Mouse (Mus musculus): ENCODE results near the gene Cacng2. TPM values are rescaled to one million over a fixed set of nuclear protein-coding genes. Genes with fewer than 3 reads are reported as not detected.

Cacng2 gene
- polyA plus RNA-seq, 1 experiment from 2014 or later, result 9.4 TPM

GRCm38 (mm10) chr15:77960693-77961092 is 159.1 kb downstream of the Cacng2 start:
- 90% methylated on average over 6 of the region's 6 CpGs for WGBS
- Histone ChIP-seq H3K27me3 (peaks cover 2% of the 10 kb centered on the region; the same call in 1 of the 2 replicates), H3K9me3 (no peaks in the 10 kb centered on the region), H3K4me1 (replicated peaks) (peaks cover 18% of the 10 kb centered on the region), H3K4me3 (no peak overlapping the region), H3K9ac (no peak overlapping the region), H3K27ac (replicated peaks) (no peak overlapping the region), H3K36me3 (peaks cover 79% of the 10 kb centered on the region), H3K4me2 (no peak overlapping the region)
- no peak for ATAC-seq (ENCODE audit: low read depth)

GRCm38 (mm10) chr15:77958071-77958470 is 161.8 kb downstream of the Cacng2 start:
- H3K4me2 ChIP-seq, result no peak overlapping the region
- H3K9ac ChIP-seq, result no peak overlapping the region
- no peak overlapping the region for H3K27ac ChIP-seq (replicated peaks)
- H3K9me3 ChIP-seq, result no peaks in the 10 kb centered on the region
- H3K4me1 ChIP-seq (replicated peaks), result peaks cover 37% of the 10 kb centered on the region
- peaks cover 8% of the 10 kb centered on the region for H3K27me3 ChIP-seq
- WGBS, result 67% methylated on average over 3 of the region's 3 CpGs
- H3K4me3 ChIP-seq, result no peak overlapping the region
- H3K36me3 ChIP-seq, result peaks cover 52% of the 10 kb centered on the region
- no peak for ATAC-seq (ENCODE audit: low read depth)

GRCm38 (mm10) chr15:77957625-77958024 is 162.2 kb downstream of the Cacng2 start:
- Histone ChIP-seq H3K9ac (no peak overlapping the region), H3K27me3 (peaks cover 8% of the 10 kb centered on the region), H3K4me1 (replicated peaks) (peaks cover 37% of the 10 kb centered on the region), H3K4me3 (no peak overlapping the region), H3K4me2 (no peak overlapping the region), H3K9me3 (no peaks in the 10 kb centered on the region), H3K27ac (replicated peaks) (no peak overlapping the region), H3K36me3 (peaks cover 52% of the 10 kb centered on the region)
- 46% methylated on average over 5 of the region's 5 CpGs for WGBS
- ATAC-seq (ENCODE audit: low read depth), result no peak

- Histone ChIP-seq H3K36me3 (peaks cover 48% of the 10 kb centered on the region), H3K4me3 (peak within 1 kb of the TSS; percentile 54), H3K9ac (peak within 1 kb of the TSS; percentile 76), H3K4me1 (replicated peaks) (peaks cover 37% of the 10 kb centered on the region), H3K27me3 (peaks cover 8% of the 10 kb centered on the region), H3K9me3 (no peaks in the 10 kb centered on the region), H3K27ac (replicated peaks) (peak within 1 kb of the TSS; percentile 52), H3K4me2 (peak within 1 kb of the TSS; percentile 86)
- WGBS, result under 1% methylated on average over 39 of the region's 39 CpGs
- ATAC-seq (ENCODE audit: low read depth), result peak; percentile 91
Measured at GRCm38 (mm10) chr15:77956404-77956901, 163.4 kb downstream of the Cacng2 start, which contains the start of gene Foxred2. Foxred2 (minus strand) TSS chr15:77956722.

- Histone ChIP-seq H3K27ac (replicated peaks) (peak overlapping the region; percentile 52), H3K4me3 (peak overlapping the region; percentile 54), H3K4me2 (peak overlapping the region; percentile 86), H3K36me3 (peaks cover 44% of the 10 kb centered on the region), H3K4me1 (replicated peaks) (peaks cover 37% of the 10 kb centered on the region), H3K9me3 (no peaks in the 10 kb centered on the region), H3K27me3 (peaks cover 8% of the 10 kb centered on the region), H3K9ac (peak overlapping the region; percentile 76)
- 8% methylated on average over 52 of the region's 52 CpGs for whole genome bisulfite sequencing
- peak; percentile 70 for ATAC-seq (ENCODE audit: low read depth)
Measured at GRCm38 (mm10) chr15:77955440-77956403, 164.1 kb downstream of the Cacng2 start.

DNA sequence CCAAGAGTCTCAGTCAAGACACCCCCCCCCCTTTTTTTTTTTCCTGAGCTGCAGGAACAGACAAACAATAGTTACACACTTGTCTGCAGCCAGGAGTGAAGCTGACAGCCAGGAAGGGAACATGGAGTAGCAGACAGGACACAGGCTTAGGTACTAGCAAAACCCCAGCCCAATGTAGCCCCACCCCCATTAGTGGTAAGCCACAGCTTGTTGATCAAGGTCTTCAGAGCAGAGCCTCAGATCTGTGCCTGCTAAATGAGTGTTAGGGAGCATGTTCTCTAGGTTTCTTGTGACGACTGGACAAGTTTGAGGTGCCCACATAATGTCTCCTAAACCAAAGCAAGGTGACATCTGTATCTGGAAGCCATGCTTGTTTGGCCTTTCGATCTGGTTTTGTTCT is 165.5 kb downstream of the Cacng2 start:
- no peak for ATAC-seq (ENCODE audit: low read depth)
- 92% methylated on average over 2 of the region's 2 CpGs for WGBS
- peak overlapping the region; percentile 24 for H3K4me2 ChIP-seq
- no peak overlapping the region for H3K9ac ChIP-seq
- peaks cover 37% of the 10 kb centered on the region for H3K4me1 ChIP-seq (replicated peaks)
- no peaks in the 10 kb centered on the region for H3K9me3 ChIP-seq
- H3K27me3 ChIP-seq, result peaks cover 8% of the 10 kb centered on the region
- peaks cover 43% of the 10 kb centered on the region for H3K36me3 ChIP-seq
- H3K27ac ChIP-seq (replicated peaks), result no peak overlapping the region
- no peak overlapping the region for H3K4me3 ChIP-seq

DNA sequence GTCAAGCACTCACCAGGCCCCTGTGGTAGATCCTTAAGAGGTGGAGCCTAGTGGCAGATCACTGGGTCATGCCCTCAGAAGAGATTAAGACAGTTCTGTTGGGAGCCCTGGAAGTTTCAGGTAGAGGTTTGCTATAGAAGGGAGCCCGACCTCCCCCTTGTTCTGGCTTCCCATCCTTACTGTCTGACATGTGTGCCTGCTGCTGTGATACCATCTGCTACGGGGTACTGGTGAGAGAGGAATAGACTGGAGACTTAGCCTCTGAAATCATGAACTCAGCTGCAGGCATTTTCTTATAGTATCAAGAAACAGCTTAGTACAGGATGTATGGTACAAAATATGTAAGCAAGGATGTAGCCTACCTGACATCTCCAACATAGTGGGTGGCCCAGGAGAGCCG is 166.9 kb downstream of the Cacng2 start:
- Histone ChIP-seq H3K27ac (replicated peaks) (no peak overlapping the region), H3K27me3 (peaks cover 8% of the 10 kb centered on the region), H3K4me2 (no peak overlapping the region), H3K9ac (no peak overlapping the region), H3K9me3 (no peaks in the 10 kb centered on the region), H3K36me3 (peaks cover 37% of the 10 kb centered on the region), H3K4me3 (no peak overlapping the region), H3K4me1 (replicated peaks) (peaks cover 37% of the 10 kb centered on the region)
- WGBS, result 86% methylated on average over 3 of the region's 3 CpGs
- ATAC-seq (ENCODE audit: low read depth), result no peak

DNA sequence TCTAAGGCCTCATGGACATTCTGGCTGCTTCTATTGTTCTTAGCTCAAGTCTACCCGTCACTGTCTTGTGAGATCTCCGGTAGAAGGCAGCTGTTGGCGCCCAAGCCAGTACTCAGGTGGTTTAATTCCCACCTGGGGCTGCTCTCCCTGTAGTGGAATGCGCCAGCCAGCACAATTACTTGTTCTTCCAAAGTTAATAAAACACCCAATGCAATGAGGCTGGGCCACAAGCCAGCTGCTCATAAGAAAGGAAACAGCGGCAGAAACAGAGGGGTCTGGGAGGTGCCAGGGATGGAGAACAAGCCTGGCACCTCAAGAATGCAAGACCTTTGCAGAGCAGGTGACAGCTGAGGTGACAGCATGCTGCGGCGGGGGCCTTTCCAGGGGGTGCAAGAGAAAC is 170.8 kb downstream of the Cacng2 start:
- ATAC-seq (ENCODE audit: low read depth), result no peak
- no peaks in the 10 kb centered on the region for H3K9me3 ChIP-seq
- H3K4me1 ChIP-seq (replicated peaks), result peaks cover 5% of the 10 kb centered on the region; the same call in 1 of the 2 replicates
- H3K9ac ChIP-seq, result no peak overlapping the region
- no peak overlapping the region for H3K27ac ChIP-seq (replicated peaks)
- H3K36me3 ChIP-seq, result peaks cover 71% of the 10 kb centered on the region
- H3K4me2 ChIP-seq, result no peak overlapping the region
- H3K4me3 ChIP-seq, result no peak overlapping the region
- no peaks in the 10 kb centered on the region for H3K27me3 ChIP-seq
- 86% methylated on average over 7 of the region's 7 CpGs for WGBS

DNA sequence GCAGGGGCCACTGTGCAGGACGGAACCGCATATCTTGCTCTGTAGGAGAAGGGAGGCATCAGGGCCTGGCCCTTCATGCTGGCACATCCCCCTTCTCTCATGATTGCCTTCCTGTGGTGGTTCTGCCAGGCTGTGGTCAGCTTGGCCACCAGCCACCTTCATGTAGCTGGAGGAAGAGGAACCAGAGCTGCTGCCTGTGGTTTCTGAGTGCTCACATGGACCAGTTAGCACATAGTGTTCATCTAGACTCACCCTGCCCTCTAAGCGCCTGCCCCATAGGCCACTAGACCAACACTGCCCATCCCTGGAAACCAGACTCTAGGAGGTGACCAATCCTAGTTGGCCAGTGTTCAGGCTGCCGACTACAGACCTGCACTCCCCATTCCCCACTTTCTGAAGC is 174.1 kb downstream of the Cacng2 start:
- no peak overlapping the region for H3K9ac ChIP-seq
- H3K4me1 ChIP-seq (replicated peaks), result no peaks in the 10 kb centered on the region
- no peak for ATAC-seq (ENCODE audit: low read depth)
- H3K9me3 ChIP-seq, result no peaks in the 10 kb centered on the region
- 90% methylated on average over 4 of the region's 4 CpGs for WGBS
- no peak overlapping the region for H3K4me2 ChIP-seq
- peaks cover 84% of the 10 kb centered on the region for H3K36me3 ChIP-seq
- no peaks in the 10 kb centered on the region for H3K27me3 ChIP-seq
- no peak overlapping the region for H3K4me3 ChIP-seq
- no peak overlapping the region for H3K27ac ChIP-seq (replicated peaks)

Other genes starting within 250 kb of the Cacng2 start
- gene Txn2, start 191.0 kb downstream of the Cacng2 start, polyA plus RNA-seq (2015; fragmentation: Nextera tagmentation; extraction: Ambion mirVana), result 206 and 209 TPM in 2 replicates
- gene Foxred2, start 163.3 kb downstream of the Cacng2 start, polyA plus RNA-seq (2015; fragmentation: Nextera tagmentation; extraction: Ambion mirVana), result 6.7 and 7.2 TPM in 2 replicates
- 175 and 185 TPM in 2 replicates for gene Eif3d, start 149.2 kb downstream of the Cacng2 start, polyA plus RNA-seq (2015; fragmentation: Nextera tagmentation; extraction: Ambion mirVana)
- 88.5 and 96.9 TPM in 2 replicates for gene Ift27, start 54.1 kb upstream of the Cacng2 start, polyA plus RNA-seq (2015; fragmentation: Nextera tagmentation; extraction: Ambion mirVana)
- gene Pvalb, start 86.4 kb upstream of the Cacng2 start, polyA plus RNA-seq (2015; fragmentation: Nextera tagmentation; extraction: Ambion mirVana), result 2.5 and 4.1 TPM in 2 replicates
- gene Ncf4, start 124.8 kb upstream of the Cacng2 start, polyA plus RNA-seq (2015; fragmentation: Nextera tagmentation; extraction: Ambion mirVana), result 1.1 and 1.9 TPM in 2 replicates
- 0.13 and 0.54 TPM in 2 replicates for gene Csf2rb2, start 185.7 kb upstream of the Cacng2 start, polyA plus RNA-seq (2015; fragmentation: Nextera tagmentation; extraction: Ambion mirVana)
- 0.48 and 1.1 TPM in 2 replicates for gene Csf2rb, start 205.7 kb upstream of the Cacng2 start, polyA plus RNA-seq (2015; fragmentation: Nextera tagmentation; extraction: Ambion mirVana)

Data from neural tube, embryonic 13.5 days (tissue).